ENCODE assay signal across 21 mouse cellular contexts in genomic region chr11:74478877-74479276, GRCm38 (mm10).
DNase-seq lines count a peak whose midpoint lies in the region; ATAC-seq and TF ChIP-seq lines count a peak whose summit lies in the region.
"Had no signal": no experiment of that assay in that cellular context is flagged by ENCODE, and none has a peak within 500 bp of the region (broad histone marks: within the 10 kb centered on the region; RNA-seq: fewer than 3 reads in every experiment).

No protein-coding gene starts in this region.

- peak overlapping the region; percentile 40 for H3K4me3 ChIP-seq in megakaryocyte, embryonic 14.5 days (replicated peaks)
- peak overlapping the region in 1 of 3 experiments; percentile 2 for H3K4me3 ChIP-seq in CH12.LX (replicated peaks in 1 of 3; ENCODE audit: low read depth in 2 of 3, low read length in 2 of 3, poor library complexity in 1 of 3)
- H3K4me3 ChIP-seq in MEL (ENCODE audit: control insufficient read depth in 1 of 2, insufficient read depth in 1 of 2, low read depth in 2 of 2, low read length in 2 of 2): no peak overlapping the region
- H3K4me3 ChIP-seq: embryonic facial prominence, embryonic 13.5 days; embryonic facial prominence, embryonic 15.5 days; erythroblast, embryonic 14.5 days; forebrain, embryonic 10.5 days; forebrain, embryonic 12.5 days had no signal

- TF ChIP-seq EP300 in CH12.LX (IDR thresholded peaks at IDR 0.05; ENCODE audit: low read length): no peak
- TF ChIP-seq EP300 in MEL (IDR thresholded peaks at IDR 0.05; ENCODE audit: low read depth in 1 of 2, low read length in 2 of 2): no peak

- peaks cover 54% of the 10 kb centered on the region for H3K79me2 ChIP-seq in CH12.LX (replicated peaks; ENCODE audit: control insufficient read depth, extremely low read depth, insufficient read depth, poor library complexity, severe bottlenecking)
- H3K79me2 ChIP-seq in MEL (ENCODE audit: control insufficient read depth, insufficient read depth, low read length, poor library complexity): no peaks in the 10 kb centered on the region

- DNase-seq in CH12.LX (ENCODE audit: extremely low read depth) (no peak), MEL (ENCODE audit: low read depth, low spot score) (no peak)
- DNase-seq in left cerebral cortex, postnatal 36 days (ENCODE audit: low spot score in 2 of 2): no peak
- DNase-seq: adrenal gland, adult 2 months; adrenal gland, postnatal 10 days; adrenal gland, postnatal 25 days; cerebellum, adult 11 months; cerebellum, adult 18-20 months; cerebellum, adult 8-10 months; cerebellum, adult 9-11 months; cerebellum, postnatal 14 days; cerebellum, postnatal 36 days; embryo, embryonic 11 days had no signal

- no peak for ATAC-seq in megakaryocyte, adult 5-6 weeks (ENCODE audit: poor library complexity, severe bottlenecking)

- in situ Hi-C loops in CH12.LX (cut with MboI; ENCODE audit: low pct_ligation_motif_present, low pct_unique_long_range_greater_than_20kb, low sequenced_read_pairs): no loop called here

- intact Hi-C loops in left cerebral cortex, postnatal 36 days (cut with DNase I): no loop called here

- no peak overlapping the region for H3K9ac ChIP-seq in CH12.LX (ENCODE audit: insufficient read depth, low read depth)
- H3K9ac ChIP-seq in MEL (ENCODE audit: control insufficient read depth, low read depth, low read length, poor library complexity, severe bottlenecking): no peak overlapping the region
- H3K9ac ChIP-seq: embryonic facial prominence, embryonic 13.5 days; embryonic facial prominence, embryonic 15.5 days; forebrain, embryonic 12.5 days had no signal

- H3K4me2 ChIP-seq in CH12.LX (ENCODE audit: insufficient read depth, low read depth, poor library complexity, severe bottlenecking): no peak overlapping the region
- H3K4me2 ChIP-seq: embryonic facial prominence, embryonic 13.5 days; embryonic facial prominence, embryonic 15.5 days; forebrain, embryonic 12.5 days had no signal

- H3K27me3 ChIP-seq in megakaryocyte, embryonic 14.5 days (replicated peaks): peaks cover 16% of the 10 kb centered on the region
- no peaks in the 10 kb centered on the region for H3K27me3 ChIP-seq in CH12.LX (replicated peaks)
- no peaks in the 10 kb centered on the region for H3K27me3 ChIP-seq in MEL (ENCODE audit: control insufficient read depth in 1 of 2, insufficient read depth in 2 of 2, low read length in 2 of 2)
- H3K27me3 ChIP-seq: embryonic facial prominence, embryonic 15.5 days; forebrain, embryonic 12.5 days had no signal

- peak overlapping the region; percentile 20 for H3K27ac ChIP-seq in CH12.LX (ENCODE audit: insufficient read depth, low read depth)
- H3K27ac ChIP-seq in MEL (ENCODE audit: control insufficient read depth, low read depth, low read length): no peak overlapping the region
- H3K27ac ChIP-seq: embryonic facial prominence, embryonic 13.5 days; embryonic facial prominence, embryonic 15.5 days; forebrain, embryonic 10.5 days; forebrain, embryonic 12.5 days had no signal

- H3K36me3 ChIP-seq in megakaryocyte, embryonic 14.5 days (replicated peaks; ENCODE audit: low read length): no peaks in the 10 kb centered on the region
- peaks cover 47 to 85% of the 10 kb centered on the region in 2 experiments for H3K36me3 ChIP-seq in CH12.LX (replicated peaks in 1 of 2; ENCODE audit: control insufficient read depth in 1 of 2, insufficient read depth in 1 of 2, low read length in 1 of 2)
- H3K36me3 ChIP-seq in MEL (ENCODE audit: control insufficient read depth in 1 of 2, insufficient read depth in 2 of 2, low read length in 2 of 2): no peaks in the 10 kb centered on the region
- H3K36me3 ChIP-seq: embryonic facial prominence, embryonic 13.5 days; embryonic facial prominence, embryonic 15.5 days; forebrain, embryonic 10.5 days; forebrain, embryonic 12.5 days had no signal

- no peaks in the 10 kb centered on the region for H3K9me3 ChIP-seq in megakaryocyte, embryonic 14.5 days
- no peaks in the 10 kb centered on the region for H3K9me3 ChIP-seq in CH12.LX (replicated peaks; ENCODE audit: low read length)
- H3K9me3 ChIP-seq in MEL (replicated peaks; ENCODE audit: insufficient read depth, low read length): no peaks in the 10 kb centered on the region
- H3K9me3 ChIP-seq: embryonic facial prominence, embryonic 13.5 days; embryonic facial prominence, embryonic 15.5 days; forebrain, embryonic 10.5 days; forebrain, embryonic 12.5 days; G1E had no signal

- H3K4me1 ChIP-seq in megakaryocyte, embryonic 14.5 days: peaks cover 6% of the 10 kb centered on the region
- H3K4me1 ChIP-seq in CH12.LX (ENCODE audit: control insufficient read depth in 1 of 2, insufficient read depth in 2 of 2): peaks cover 18 to 99% of the 10 kb centered on the region in 2 experiments
- no peaks in the 10 kb centered on the region for H3K4me1 ChIP-seq in MEL (ENCODE audit: control insufficient read depth in 1 of 2, insufficient read depth in 2 of 2, low read length in 2 of 2)
- H3K4me1 ChIP-seq: embryonic facial prominence, embryonic 13.5 days; embryonic facial prominence, embryonic 15.5 days; forebrain, embryonic 10.5 days had no signal

- dilution Hi-C loops in CH12.LX (cut with MboI; ENCODE audit: extremely low pct_ligation_motif_present, extremely low pct_unique_long_range_greater_than_20kb, low sequenced_read_pairs): no loop called here

- TF ChIP-seq POLR2A in CH12.LX (IDR thresholded peaks at IDR 0.05; ENCODE audit: low read depth, low read length): no peak
- no peak for TF ChIP-seq POLR2A in MEL (IDR thresholded peaks at IDR 0.05; ENCODE audit: control insufficient read depth in 1 of 2, insufficient read depth in 1 of 2, low read depth in 1 of 2, low read length in 2 of 2, poor library complexity in 1 of 2)

- TF ChIP-seq RAD21 in CH12.LX (IDR thresholded peaks at IDR 0.05; ENCODE audit: low read depth, low read length) (no peak), MEL (IDR thresholded peaks at IDR 0.05; ENCODE audit: low read depth, low read length) (no peak)

- TF ChIP-seq CTCF in CH12.LX (conservative IDR thresholded peaks at IDR 0.05 in 1 of 2, IDR thresholded peaks at IDR 0.05 in 1 of 2; ENCODE audit: low read depth in 2 of 2, low read length in 2 of 2) (no peak), MEL (IDR thresholded peaks at IDR 0.05 in 2 of 3, conservative IDR thresholded peaks at IDR 0.05 in 1 of 3; ENCODE audit: control insufficient read depth in 1 of 3, insufficient read depth in 1 of 3, low read depth in 2 of 3, low read length in 3 of 3, poor library complexity in 1 of 3, severe bottlenecking in 1 of 3) (no peak)

TF ChIP-seq in CH12.LX, 34 proteins besides CTCF, POLR2A, EP300 and RAD21:
- TF ChIP-seq ZNF384 (IDR thresholded peaks at IDR 0.05; ENCODE audit: low read depth, low read length) (peak; percentile 54; the same call in 1 of the 2 replicates), CHD1 (IDR thresholded peaks at IDR 0.05; ENCODE audit: low read depth, low read length) (no peak), BHLHE40 (IDR thresholded peaks at IDR 0.05; ENCODE audit: low read depth, low read length) (no peak), POLR2AphosphoS2 (IDR thresholded peaks at IDR 0.05; ENCODE audit: low read depth, low read length) (no peak)

TF ChIP-seq in MEL, 35 proteins besides CTCF, POLR2A, EP300 and RAD21:
- TF ChIP-seq ZNF384 (IDR thresholded peaks at IDR 0.05; ENCODE audit: low read depth, low read length) (peak; percentile 55; the same call in 1 of the 2 replicates), ZC3H11A (IDR thresholded peaks at IDR 0.05; ENCODE audit: low read depth, low read length) (no peak), ETS1 (IDR thresholded peaks at IDR 0.05; ENCODE audit: low read depth, low read length) (no peak), MYB (IDR thresholded peaks at IDR 0.05; ENCODE audit: low read depth, low read length) (no peak)
